Mouse (Mus musculus): ENCODE data around the gene Cpt2. TPM values are rescaled to one million over a fixed set of nuclear protein-coding genes. Genes with fewer than 3 reads are reported as not detected.

Cpt2 gene
- polyA plus RNA-seq, 1 experiment from 2014 or later, result 43.7 TPM

DNA sequence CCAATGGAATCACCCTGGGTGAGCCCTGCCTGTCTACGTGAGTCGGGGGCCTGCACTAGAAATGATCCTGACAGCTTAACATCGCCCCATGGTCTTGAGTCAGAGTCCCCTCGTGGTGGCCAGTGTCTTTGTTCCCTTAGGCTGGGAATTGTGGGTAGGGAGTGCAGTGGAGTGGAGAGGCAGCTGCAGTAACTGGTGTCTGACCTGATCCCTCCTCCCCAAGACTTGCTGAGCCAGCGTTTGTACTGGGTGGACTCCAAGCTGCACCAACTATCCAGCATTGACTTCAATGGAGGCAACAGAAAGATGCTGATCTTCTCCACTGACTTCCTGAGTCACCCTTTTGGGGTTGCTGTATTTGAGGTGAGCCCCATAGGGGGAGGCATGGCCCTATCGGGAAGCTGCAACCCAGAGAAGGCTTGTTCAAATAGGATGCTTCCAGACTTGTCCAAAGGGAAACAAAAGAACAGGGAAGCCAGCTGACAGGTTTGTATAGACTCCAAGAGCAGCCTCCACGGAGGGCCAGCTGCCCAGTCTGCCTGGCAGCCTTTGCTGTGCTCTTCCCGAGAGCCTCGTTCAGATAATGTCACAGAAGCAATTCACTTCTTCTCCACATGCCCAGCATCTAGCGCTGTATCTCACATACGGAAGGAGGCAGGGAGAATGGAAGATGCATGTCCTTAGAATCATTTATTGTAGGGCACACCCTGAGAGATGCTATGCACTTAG lies 66.3 kb downstream of the Cpt2 start:
- Histone ChIP-seq H3K9ac (ENCODE audit: low read length) (no peak overlapping the region), H3K27me3 (ENCODE audit: control insufficient read depth, insufficient read depth, low read depth, low read length) (no peaks in the 10 kb centered on the region), H3K4me1 (replicated peaks; ENCODE audit: control insufficient read depth, insufficient read depth, low read length) (no peaks in the 10 kb centered on the region), H3K36me3 (ENCODE audit: control insufficient read depth, insufficient read depth, low read length) (no peaks in the 10 kb centered on the region), H3K4me2 (ENCODE audit: low read depth, low read length) (no peak overlapping the region), H3K4me3 (ENCODE audit: low read length) (no peak overlapping the region), H3K9me3 (ENCODE audit: control insufficient read depth, low read length) (no peaks in the 10 kb centered on the region), H3K27ac (ENCODE audit: low read length) (no peak overlapping the region)
- 75% methylated on average over 11 of the region's 11 CpGs for WGBS
- no peak for ATAC-seq (ENCODE audit: low read depth)

Other genes with a start within 250 kb of the Cpt2 start
- gene Dmrtb1, start 239.4 kb downstream of the Cpt2 start, polyA plus RNA-seq (2015; fragmentation: Nextera tagmentation; extraction: Ambion mirVana), result not detected in 2 replicates
- 0.26 and 0.40 TPM in 2 replicates for gene Lrp8, start 121.3 kb downstream of the Cpt2 start, polyA plus RNA-seq (2015; fragmentation: Nextera tagmentation; extraction: Ambion mirVana)
- 176 and 181 TPM in 2 replicates for gene Magoh, start 43.9 kb downstream of the Cpt2 start, polyA plus RNA-seq (2015; fragmentation: Nextera tagmentation; extraction: Ambion mirVana)
- 117 and 121 TPM in 2 replicates for gene 0610037L13Rik, start 33.8 kb downstream of the Cpt2 start, polyA plus RNA-seq (2015; fragmentation: Nextera tagmentation; extraction: Ambion mirVana)
- 0.16 and 0.19 TPM in 2 replicates for gene Slc1a7, start 44.7 kb upstream of the Cpt2 start, polyA plus RNA-seq (2015; fragmentation: Nextera tagmentation; extraction: Ambion mirVana)
- 1.5 and 1.8 TPM in 2 replicates for gene Podn, start 172.8 kb upstream of the Cpt2 start, polyA plus RNA-seq (2015; fragmentation: Nextera tagmentation; extraction: Ambion mirVana)
- gene Scp2, start 221.4 kb upstream of the Cpt2 start, polyA plus RNA-seq (2015; fragmentation: Nextera tagmentation; extraction: Ambion mirVana), result 326 and 342 TPM in 2 replicates
- 49.4 and 50.5 TPM in 2 replicates for gene Echdc2, start 241.8 kb upstream of the Cpt2 start, polyA plus RNA-seq (2015; fragmentation: Nextera tagmentation; extraction: Ambion mirVana)

Measured in lung, embryonic 16.5 days (tissue).